Mouse (Mus musculus) embryonic facial prominence, embryonic 11.5 days (tissue): ENCODE results near the gene Mpc1. TPM values are rescaled to one million over a fixed set of nuclear protein-coding genes. Genes with fewer than 3 reads are reported as not detected.
A peak's percentile ranks its signal among the peaks of the same experiment; 100 is the strongest.

ENCODE experiments used
- ATAC-seq: fragments of 200-750 bp; cut with Nextera tagmentation; replicated peaks from 2 replicates; pipeline ENCODE4 v1.8.0; 2017; ENCODE audit warnings: low read depth; ENCODE audit not compliant: insufficient number of reproducible peaks, low FRiP score, low TSS enrichment
- DNase-seq: peaks from one replicate; pipeline ENCODE4 v3.0.0-alpha.2; 2015; ENCODE audit warnings: low spot score
- H3K27ac ChIP-seq: fragments of 300-500 bp; sonication (generic); replicated peaks from 2 replicates; pipeline ENCODE4 v1.5.1; 2014; ENCODE audit warnings: mild to moderate bottlenecking, low read depth, low read length, control low read depth
- H3K27me3 ChIP-seq: fragments of 300-500 bp; sonication (generic); 2 replicates; pipeline ENCODE4 v1.6.1; 2014; ENCODE audit warnings: mild to moderate bottlenecking, low read length, moderate library complexity, mixed read lengths; ENCODE audit not compliant: control insufficient read depth, insufficient read depth
- H3K36me3 ChIP-seq: fragments of 300-500 bp; sonication (generic); replicated peaks from 2 replicates; pipeline ENCODE4 v1.6.1; 2014; ENCODE audit warnings: low read depth, mild to moderate bottlenecking, low read length, moderate library complexity, mixed read lengths; ENCODE audit not compliant: control insufficient read depth, insufficient read depth
- H3K4me1 ChIP-seq: fragments of 300-500 bp; sonication (generic); 2 replicates; pipeline ENCODE4 v1.6.1; 2014; ENCODE audit warnings: low read length, mixed read lengths; ENCODE audit not compliant: control insufficient read depth, insufficient read depth
- H3K4me2 ChIP-seq: fragments of 300-500 bp; sonication (generic); 2 replicates; pipeline ENCODE4 v1.6.1; 2014; ENCODE audit warnings: low read depth, mild to moderate bottlenecking, control low read depth, low read length, moderate library complexity
- H3K4me3 ChIP-seq: fragments of 300-500 bp; sonication (generic); 2 replicates; pipeline ENCODE4 v1.5.1; 2014; ENCODE audit warnings: low read depth, low read length, control low read depth
- H3K9ac ChIP-seq: fragments of 300-500 bp; sonication (generic); replicated peaks from 2 replicates; pipeline ENCODE4 v1.6.1; 2014; ENCODE audit warnings: mild to moderate bottlenecking, control low read depth, low read length
- H3K9me3 ChIP-seq: fragments of 300-500 bp; sonication (generic); replicated peaks from 2 replicates; pipeline ENCODE4 v1.6.1; 2016; ENCODE audit warnings: mild to moderate bottlenecking, low read length, inconsistent platforms, mixed read lengths; ENCODE audit not compliant: control insufficient read depth
- WGBS: fragments of 180-500 bp; shearing (Covaris S2); extraction: QIAGEN DNeasy Blood & Tissue Kit; methylation state at CpG from one replicate; pipeline ENCODE4 v1.1.7; 2014; 5-methylcytosine and 5-hydroxymethylcytosine counted together
- polyA plus RNA-seq: library from polyadenylated mRNA; unstranded; fragments of >200 nt; fragmentation: Nextera tagmentation; extraction: Ambion mirVana; gene quantifications from 2 replicates; pipeline ENCODE4 v1.2.1, GENCODE M21; 2014

Mpc1 gene
- polyA plus RNA-seq, 1 experiment from 2014 or later: 124 TPM

- Histone ChIP-seq H3K36me3 (no peaks in the 10 kb centered on the region), H3K4me3 (peak overlapping the region; percentile 83), H3K9ac (peak overlapping the region; percentile 72), H3K27ac (no peak overlapping the region), H3K27me3 (no peaks in the 10 kb centered on the region; the same call in 1 of the 2 replicates), H3K9me3 (no peaks in the 10 kb centered on the region), H3K4me1 (no peaks in the 10 kb centered on the region), H3K4me2 (peak overlapping the region; percentile 99)
- peak; percentile 3 for DNase-seq
- ATAC-seq: peak; percentile 4; the same call in 1 of the 2 replicates
- WGBS: under 1% methylated on average over 32 of the region's 32 CpGs
These were observed 1.6 kb downstream of the Mpc1 start for GRCm38 (mm10) chr17:8284254-8284661.

DNA sequence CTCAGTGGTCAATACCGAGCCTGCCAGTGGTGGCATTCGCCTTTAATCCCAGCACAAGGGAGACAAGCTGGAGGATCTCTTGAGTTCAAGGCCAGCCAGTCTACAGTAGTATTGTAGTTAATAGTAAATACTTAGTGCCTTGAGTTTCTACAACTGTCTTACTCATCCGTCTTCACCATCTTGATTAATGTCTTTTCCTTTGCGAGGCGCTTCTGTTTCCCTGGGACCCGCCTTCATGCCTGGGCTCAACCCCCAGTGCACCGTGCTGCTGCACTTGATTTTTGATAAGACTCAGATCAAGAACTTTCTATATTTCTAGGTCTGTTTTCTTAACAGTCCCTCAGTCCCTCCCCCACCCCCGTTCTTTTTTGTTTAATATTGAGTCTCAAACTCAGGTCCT lies 2.4 kb downstream of the Mpc1 start:
- Histone ChIP-seq H3K27ac (no peak overlapping the region), H3K27me3 (no peaks in the 10 kb centered on the region; the same call in 1 of the 2 replicates), H3K36me3 (no peaks in the 10 kb centered on the region), H3K9me3 (no peaks in the 10 kb centered on the region), H3K9ac (no peak overlapping the region), H3K4me2 (no peak overlapping the region), H3K4me1 (no peaks in the 10 kb centered on the region), H3K4me3 (0 out of 2 replicates have a peak overlapping the region, but pooled peaks have one; percentile 0)
- DNase-seq: no peak
- WGBS: 37% methylated on average over 8 of the region's 8 CpGs
- no peak for ATAC-seq

DNA sequence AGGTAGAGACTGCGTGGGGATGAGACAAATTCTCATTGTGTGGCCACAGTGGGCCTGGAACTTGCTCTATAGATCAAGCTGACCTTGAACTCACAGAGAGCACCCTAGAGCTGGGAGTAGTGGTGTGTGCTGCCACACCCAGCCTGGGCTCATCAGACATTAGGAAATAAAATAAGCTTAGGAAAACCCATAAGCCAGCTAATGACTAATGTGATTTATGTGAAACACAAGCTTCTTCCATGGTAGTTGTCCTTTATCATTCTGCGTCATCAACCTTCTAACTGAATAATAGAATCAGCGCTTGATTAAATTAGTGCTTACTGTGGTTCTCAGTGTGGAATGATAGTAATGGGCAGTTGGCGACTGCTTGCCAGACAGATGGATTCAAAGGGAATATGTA lies 4.3 kb downstream of the Mpc1 start:
- no peaks in the 10 kb centered on the region for H3K4me1 ChIP-seq
- no peak overlapping the region for H3K27ac ChIP-seq
- no peak for DNase-seq
- no peaks in the 10 kb centered on the region; the same call in 1 of the 2 replicates for H3K27me3 ChIP-seq
- H3K36me3 ChIP-seq: no peaks in the 10 kb centered on the region
- H3K9ac ChIP-seq: no peak overlapping the region
- no peak for ATAC-seq
- H3K9me3 ChIP-seq: no peaks in the 10 kb centered on the region
- H3K4me3 ChIP-seq: no peak overlapping the region
- 88% methylated on average over 4 of the region's 4 CpGs for WGBS
- no peak overlapping the region for H3K4me2 ChIP-seq

DNA sequence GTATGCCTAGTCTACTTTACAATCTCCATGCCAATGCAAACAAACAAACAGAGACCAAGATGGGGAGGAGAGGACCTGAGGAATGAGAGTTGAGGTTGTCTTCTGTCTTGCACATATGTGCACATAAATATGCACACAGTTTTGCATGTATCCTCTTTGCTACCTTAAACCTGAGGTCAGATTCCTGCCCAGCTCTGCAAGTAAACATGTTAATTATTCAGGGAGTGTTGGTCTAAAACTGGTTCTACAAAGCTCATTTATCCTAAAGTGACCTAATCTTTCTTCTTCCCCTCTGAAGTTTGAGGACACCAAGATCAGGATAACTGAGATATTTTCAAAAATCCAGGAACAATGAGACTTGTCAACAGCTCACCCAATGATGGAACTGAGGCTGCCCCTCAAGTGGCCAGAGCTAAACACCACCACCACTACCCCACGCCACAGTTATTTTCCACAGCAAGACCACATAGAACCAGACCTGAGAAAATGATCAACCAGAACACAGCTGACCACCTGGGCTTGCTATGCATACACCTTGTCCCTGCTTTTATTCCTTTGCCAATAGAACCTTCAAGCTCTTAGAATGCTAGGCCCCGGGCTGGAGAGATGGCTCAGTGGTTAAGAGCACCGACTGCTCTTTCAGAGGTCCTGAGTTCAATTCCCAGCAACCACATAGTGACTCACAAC lies 7.4 kb downstream of the Mpc1 start:
- no peaks in the 10 kb centered on the region for H3K27me3 ChIP-seq
- no peak overlapping the region for H3K27ac ChIP-seq
- H3K36me3 ChIP-seq: no peaks in the 10 kb centered on the region
- 84% methylated on average over 3 of the region's 3 CpGs for WGBS
- no peak overlapping the region for H3K4me3 ChIP-seq
- no peak for DNase-seq
- H3K4me1 ChIP-seq: no peaks in the 10 kb centered on the region
- H3K9me3 ChIP-seq: no peaks in the 10 kb centered on the region
- H3K4me2 ChIP-seq: no peak overlapping the region
- H3K9ac ChIP-seq: no peak overlapping the region
- ATAC-seq: no peak

- Histone ChIP-seq H3K4me1 (no peaks in the 10 kb centered on the region), H3K9ac (no peak overlapping the region), H3K9me3 (no peaks in the 10 kb centered on the region), H3K4me3 (no peak overlapping the region), H3K27me3 (no peaks in the 10 kb centered on the region), H3K27ac (no peak overlapping the region), H3K4me2 (no peak overlapping the region), H3K36me3 (no peaks in the 10 kb centered on the region)
- no peak for ATAC-seq
- no peak for DNase-seq
These were observed 8.0 kb downstream of the Mpc1 start for GRCm38 (mm10) chr17:8290736-8291135.

DNA sequence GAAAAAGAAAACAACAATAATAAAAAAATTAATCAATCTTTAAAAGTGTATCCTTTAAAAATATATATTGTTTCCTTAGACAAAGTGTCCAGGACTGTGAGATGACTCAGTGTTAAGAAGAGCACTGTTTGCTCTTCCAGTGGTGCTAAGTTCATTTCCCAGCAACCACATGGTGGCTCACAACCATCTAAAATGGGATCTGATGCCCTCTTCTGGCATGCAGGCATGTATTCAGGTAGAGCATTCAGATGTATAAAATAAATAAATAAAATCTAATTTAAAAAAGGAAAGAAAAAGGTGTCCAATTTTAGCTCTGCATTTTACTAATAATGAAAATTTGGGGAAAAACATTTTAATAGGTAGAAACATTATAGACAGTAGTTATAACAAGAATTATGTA lies 13.1 kb downstream of the Mpc1 start:
- H3K4me2 ChIP-seq: no peak overlapping the region
- no peak for ATAC-seq

GRCm38 (mm10) chr17:8296313-8296844 lies 13.7 kb downstream of the Mpc1 start:
- DNase-seq (no peak), ATAC-seq (no peak)
- H3K27me3 ChIP-seq: no peaks in the 10 kb centered on the region
- no peak overlapping the region for H3K27ac ChIP-seq
- H3K9ac ChIP-seq: no peak overlapping the region
- no peaks in the 10 kb centered on the region for H3K36me3 ChIP-seq
- no peaks in the 10 kb centered on the region for H3K9me3 ChIP-seq
- WGBS: 87% methylated on average over 9 of the region's 9 CpGs
- no peak overlapping the region for H3K4me3 ChIP-seq
- no peaks in the 10 kb centered on the region for H3K4me1 ChIP-seq
- no peak overlapping the region for H3K4me2 ChIP-seq

More for the DNA sequence above, 13.1 kb downstream of the Mpc1 start:
- no peak overlapping the region for H3K27ac ChIP-seq
- DNase-seq: no peak
- H3K27me3 ChIP-seq: no peaks in the 10 kb centered on the region
- no peak overlapping the region for H3K4me3 ChIP-seq
- H3K9me3 ChIP-seq: no peaks in the 10 kb centered on the region
- no peaks in the 10 kb centered on the region for H3K4me1 ChIP-seq
- no peaks in the 10 kb centered on the region for H3K36me3 ChIP-seq
- H3K9ac ChIP-seq: no peak overlapping the region

DNA sequence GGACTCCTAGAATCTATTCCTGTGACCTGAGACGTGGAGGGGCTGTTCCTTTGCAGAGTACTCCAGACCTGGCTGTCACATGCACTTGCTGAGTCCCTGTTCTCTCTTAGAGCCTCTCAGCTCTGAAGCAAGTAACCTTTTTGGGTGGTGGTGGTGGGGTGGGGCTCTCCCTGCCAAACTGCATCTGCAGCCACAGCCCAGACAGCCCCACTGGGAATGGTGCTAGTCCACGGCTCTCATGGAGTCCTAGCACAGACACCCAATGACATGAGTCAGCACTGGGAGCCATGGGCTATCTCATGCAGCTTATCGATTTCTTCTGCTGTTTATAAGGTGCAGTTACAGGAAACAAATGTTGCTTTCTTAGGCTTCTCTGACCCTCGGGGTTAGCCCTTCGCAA lies 15.0 kb downstream of the Mpc1 start:
- H3K4me1 ChIP-seq: no peaks in the 10 kb centered on the region
- no peaks in the 10 kb centered on the region for H3K36me3 ChIP-seq
- H3K9me3 ChIP-seq: no peaks in the 10 kb centered on the region
- H3K9ac ChIP-seq: no peak overlapping the region
- WGBS: 84% methylated on average over 5 of the region's 5 CpGs
- no peak for ATAC-seq
- no peak overlapping the region for H3K4me2 ChIP-seq
- H3K27me3 ChIP-seq: no peaks in the 10 kb centered on the region
- H3K4me3 ChIP-seq: no peak overlapping the region
- DNase-seq: no peak
- no peak overlapping the region for H3K27ac ChIP-seq
